Mouse (Mus musculus) heart, adult 9 months (tissue): Measurements from ENCODE around the gene Echdc3.

ENCODE experiments used
- DNase-seq, 2 experiments: peaks; one replicate each; pipeline ENCODE4 v3.0.0; 2022; ENCODE audit warnings: low spot score in 2 of 2

The Echdc3 gene

GRCm38 (mm10) chr2:6226361-6227058 is 13.7 kb upstream of the Echdc3 start:
- no peak for DNase-seq

GRCm38 (mm10) chr2:6220141-6220805 is 7.4 kb upstream of the Echdc3 start:
- DNase-seq = peak; percentile 20 to 73

GRCm38 (mm10) chr2:6212327-6212723 is 508 bp downstream of the Echdc3 start:
- DNase-seq = no peak

GRCm38 (mm10) chr2:6210840-6211239 is 2.0 kb downstream of the Echdc3 start:
- no peak for DNase-seq

GRCm38 (mm10) chr2:6209746-6210145 is 3.1 kb downstream of the Echdc3 start:
- DNase-seq = no peak

GRCm38 (mm10) chr2:6209116-6209515 is 3.7 kb downstream of the Echdc3 start:
- no peak for DNase-seq

GRCm38 (mm10) chr2:6207736-6208135 is 5.1 kb downstream of the Echdc3 start:
- DNase-seq = no peak

- DNase-seq = no peak
Observed at GRCm38 (mm10) chr2:6196363-6196973, 16.4 kb downstream of the Echdc3 start.

- no peak for DNase-seq
Observed at GRCm38 (mm10) chr2:6195468-6196239, 17.2 kb downstream of the Echdc3 start.

- DNase-seq = no peak
Observed at GRCm38 (mm10) chr2:6194497-6194896, 18.3 kb downstream of the Echdc3 start.

- no peak for DNase-seq
Observed at GRCm38 (mm10) chr2:6193591-6193973, 19.3 kb downstream of the Echdc3 start.

- DNase-seq = peak; percentile 20 to 51
Observed at GRCm38 (mm10) chr2:6192820-6193590, 19.8 kb downstream of the Echdc3 start.

- DNase-seq = no peak
Observed at GRCm38 (mm10) chr2:6190036-6190435, 22.8 kb downstream of the Echdc3 start.

- DNase-seq = no peak
Observed at GRCm38 (mm10) chr2:6189675-6189998, 23.2 kb downstream of the Echdc3 start.

GRCm38 (mm10) chr2:6188891-6189674 is 23.8 kb downstream of the Echdc3 start:
- DNase-seq = no peak

- no peak for DNase-seq
Observed at GRCm38 (mm10) chr2:6187418-6187817, 25.4 kb downstream of the Echdc3 start.

GRCm38 (mm10) chr2:6186913-6187312 is 25.9 kb downstream of the Echdc3 start:
- no peak for DNase-seq

GRCm38 (mm10) chr2:6179749-6180117 is 33.1 kb downstream of the Echdc3 start:
- no peak for DNase-seq

- no peak for DNase-seq
Observed at GRCm38 (mm10) chr2:6178901-6179748, 33.7 kb downstream of the Echdc3 start.

- DNase-seq = no peak
Observed at GRCm38 (mm10) chr2:6173013-6173412, 39.8 kb downstream of the Echdc3 start.
